Mouse (Mus musculus) stomach, postnatal 0 days (tissue): ENCODE measurements around the gene Sebox.

Source experiments
- CTCF ChIP-seq: IDR thresholded peaks from 2 replicates; pipeline ENCODE4 v1.5.1; 2016; ENCODE audit warnings: antibody characterized with exemption, low read depth, mild to moderate bottlenecking, moderate library complexity
- EP300 ChIP-seq: optimal IDR thresholded peaks from 2 replicates; pipeline ENCODE3; 2016; ENCODE audit warnings: antibody characterized with exemption

DNA sequence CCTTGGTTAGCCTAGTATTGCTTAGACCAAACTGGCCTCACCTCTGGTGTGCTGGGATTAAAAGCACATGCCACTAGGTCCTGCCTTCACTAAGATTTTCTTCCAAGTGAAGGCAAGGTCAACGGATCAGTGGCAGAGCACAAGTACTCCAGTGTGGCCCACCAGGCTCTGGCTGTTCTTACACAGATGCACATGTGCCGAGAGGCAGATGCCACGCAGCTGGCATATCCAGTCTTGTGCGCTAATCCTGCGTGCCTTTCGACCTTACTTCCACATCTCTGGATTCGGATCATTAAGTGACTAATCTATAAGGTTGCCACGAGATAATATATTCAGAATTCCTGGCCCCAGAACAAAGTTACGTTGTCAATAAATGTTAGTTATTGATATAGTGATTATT, 38.1 kb upstream of the Sebox start:
- TF ChIP-seq CTCF (no peak), EP300 (no peak)
